Mouse (Mus musculus) liver, adult 2 months (tissue): Measurements from ENCODE around the gene Topors. TPM values are rescaled to one million over a fixed set of nuclear protein-coding genes. Genes with fewer than 3 reads are reported as not detected.

Source experiments
- DNase-seq: peaks from one replicate; pipeline ENCODE4 v3.0.0-alpha.2; 2011; ENCODE audit warnings: low read depth, low spot score; ENCODE audit errors: extremely low read depth
- H3K27ac ChIP-seq: fragments of 200-500 bp; replicated peaks from 2 replicates; pipeline ENCODE4 v1.5.1; 2012; ENCODE audit warnings: low read depth, mild to moderate bottlenecking, control low read depth, inconsistent platforms, low read length; ENCODE audit not compliant: insufficient read depth
- H3K27me3 ChIP-seq: fragments of 200-500 bp; 2 replicates; pipeline ENCODE4 v1.6.1; 2012; ENCODE audit warnings: mild to moderate bottlenecking, moderate library complexity, low read length, inconsistent platforms; ENCODE audit not compliant: control insufficient read depth, insufficient read depth
- H3K36me3 ChIP-seq: fragments of 200-500 bp; 2 replicates; pipeline ENCODE4 v1.6.1; 2012; ENCODE audit warnings: low read length, inconsistent platforms; ENCODE audit not compliant: control insufficient read depth, insufficient read depth
- H3K4me1 ChIP-seq: fragments of 200-500 bp; 2 replicates; pipeline ENCODE4 v1.6.1; 2011; ENCODE audit warnings: low read length; ENCODE audit not compliant: control insufficient read depth, insufficient read depth
- H3K4me3 ChIP-seq: fragments of 200-500 bp; 2 replicates; pipeline ENCODE4 v1.5.1; 2011; ENCODE audit warnings: low read depth, mild to moderate bottlenecking, control low read depth, low read length, moderate library complexity; ENCODE audit not compliant: insufficient read depth
- H3K79me2 ChIP-seq: fragments of 200-500 bp; 2 replicates; pipeline ENCODE4 v1.6.1; 2012; ENCODE audit warnings: inconsistent platforms, mild to moderate bottlenecking, low read length, moderate library complexity; ENCODE audit not compliant: control insufficient read depth, insufficient read depth
- H3K9ac ChIP-seq: fragments of 200-500 bp; 2 replicates; pipeline ENCODE4 v1.6.1; 2012; ENCODE audit warnings: low read depth, mild to moderate bottlenecking, control low read depth, inconsistent platforms, low read length
- CTCF ChIP-seq: fragments of 200-500 bp; IDR thresholded peaks from 2 replicates; pipeline ENCODE4 v1.5.1; 2011; ENCODE audit warnings: low read depth, low read length, control low read depth
- POLR2A ChIP-seq: fragments of 200-500 bp; IDR thresholded peaks from 2 replicates; pipeline ENCODE4 v1.6.1; 2011; ENCODE audit warnings: low read length, control low read depth; ENCODE audit not compliant: insufficient read depth; ENCODE audit errors: extremely low read depth
- WGBS: fragments of 180-500 bp; shearing (Covaris S2); methylation state at CpG from one replicate; pipeline ENCODE4 v1.1.7; 2018; 5-methylcytosine and 5-hydroxymethylcytosine counted together
- polyA plus RNA-seq: library from polyadenylated mRNA; depleted of rRNA; stranded (reverse); fragments of >200 nt; gene quantifications from 2 replicates; pipeline ENCODE4 v1.2.3, GENCODE M21; 2012
- total RNA-seq: library from RNA; depleted of rRNA; stranded (reverse); fragments of >200 nt; gene quantifications from 2 replicates; pipeline ENCODE4 v1.2.3, GENCODE M21; 2014

Topors gene
- total and polyA plus RNA-seq, 2 experiments = 2.7 to 23.1 TPM

DNA sequence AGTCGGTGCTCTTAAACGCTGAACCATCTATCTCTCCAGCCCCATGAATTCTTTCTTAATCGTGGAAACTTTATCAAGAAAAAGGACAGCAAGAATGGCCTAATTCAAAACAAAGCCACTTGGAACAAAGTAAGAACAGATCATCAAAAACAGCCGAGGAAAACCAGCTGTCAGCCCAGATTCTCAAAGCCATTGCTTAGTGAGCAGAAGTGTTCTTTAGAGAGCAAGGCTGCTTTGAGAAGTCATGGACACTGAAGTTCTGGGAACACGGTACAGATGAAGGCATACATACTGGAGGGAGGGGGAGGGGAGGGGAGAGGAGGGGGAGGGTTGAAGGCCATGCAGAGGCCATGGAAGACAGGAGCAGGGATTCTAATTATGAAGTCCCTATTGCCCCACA is 43.6 kb downstream of the Topors start:
- peaks cover 4% of the 10 kb centered on the region; the same call in 1 of the 2 replicates for H3K4me1 ChIP-seq
- no peak overlapping the region for H3K4me3 ChIP-seq
- no peak for DNase-seq
- H3K79me2 ChIP-seq = no peaks in the 10 kb centered on the region
- no peak for TF ChIP-seq CTCF
- H3K27ac ChIP-seq = no peak overlapping the region
- H3K36me3 ChIP-seq = peaks cover 33% of the 10 kb centered on the region
- 80% methylated on average over 5 of the region's 5 CpGs for WGBS
- no peaks in the 10 kb centered on the region for H3K27me3 ChIP-seq
- H3K9ac ChIP-seq = no peak overlapping the region

DNA sequence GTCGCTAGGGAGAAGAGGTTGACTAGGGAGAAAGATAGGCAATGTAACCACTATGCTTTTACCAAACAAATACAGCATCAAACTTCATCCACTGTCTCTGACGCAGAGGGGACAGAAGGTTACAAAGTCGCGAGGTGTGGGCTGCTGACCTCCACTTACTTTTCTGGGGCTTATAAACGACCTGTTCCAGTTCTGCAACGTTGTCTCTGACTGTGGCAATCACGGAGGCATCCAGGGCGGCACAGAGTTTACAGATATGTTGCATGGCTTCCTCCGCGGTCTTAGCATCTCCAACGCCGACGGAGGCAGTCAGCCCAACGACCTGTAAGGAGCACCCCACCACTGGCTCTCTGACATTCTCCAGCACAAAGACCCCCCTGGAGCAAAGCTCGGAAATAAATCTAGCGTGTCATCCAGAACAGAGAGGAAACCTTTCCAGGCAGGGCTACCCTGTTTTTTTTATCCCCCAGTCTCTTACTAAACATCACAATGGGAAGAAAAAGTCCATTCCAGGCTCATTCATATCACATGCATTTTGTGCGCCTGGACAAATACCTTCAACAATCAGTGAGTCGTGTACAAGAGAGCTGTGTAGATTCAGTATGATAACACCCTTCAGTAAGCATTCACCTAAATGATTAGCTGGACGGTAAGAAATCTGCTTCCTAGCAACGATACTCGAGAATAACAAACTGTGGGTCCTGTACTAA is 47.6 kb downstream of the Topors start:
- no peaks in the 10 kb centered on the region for H3K27me3 ChIP-seq
- peaks cover 9% of the 10 kb centered on the region; the same call in 1 of the 2 replicates for H3K4me1 ChIP-seq
- no peak for TF ChIP-seq POLR2A
- TF ChIP-seq CTCF = no peak
- no peak for DNase-seq
- peak overlapping the region; percentile 87 for H3K27ac ChIP-seq
- peak overlapping the region; percentile 42; the same call in 1 of the 2 replicates for H3K9ac ChIP-seq
- peaks cover 29% of the 10 kb centered on the region for H3K36me3 ChIP-seq
- 42% methylated on average over 21 of the region's 21 CpGs for WGBS
- H3K4me3 ChIP-seq = peak overlapping the region; percentile 31
- H3K79me2 ChIP-seq = no peaks in the 10 kb centered on the region

DNA sequence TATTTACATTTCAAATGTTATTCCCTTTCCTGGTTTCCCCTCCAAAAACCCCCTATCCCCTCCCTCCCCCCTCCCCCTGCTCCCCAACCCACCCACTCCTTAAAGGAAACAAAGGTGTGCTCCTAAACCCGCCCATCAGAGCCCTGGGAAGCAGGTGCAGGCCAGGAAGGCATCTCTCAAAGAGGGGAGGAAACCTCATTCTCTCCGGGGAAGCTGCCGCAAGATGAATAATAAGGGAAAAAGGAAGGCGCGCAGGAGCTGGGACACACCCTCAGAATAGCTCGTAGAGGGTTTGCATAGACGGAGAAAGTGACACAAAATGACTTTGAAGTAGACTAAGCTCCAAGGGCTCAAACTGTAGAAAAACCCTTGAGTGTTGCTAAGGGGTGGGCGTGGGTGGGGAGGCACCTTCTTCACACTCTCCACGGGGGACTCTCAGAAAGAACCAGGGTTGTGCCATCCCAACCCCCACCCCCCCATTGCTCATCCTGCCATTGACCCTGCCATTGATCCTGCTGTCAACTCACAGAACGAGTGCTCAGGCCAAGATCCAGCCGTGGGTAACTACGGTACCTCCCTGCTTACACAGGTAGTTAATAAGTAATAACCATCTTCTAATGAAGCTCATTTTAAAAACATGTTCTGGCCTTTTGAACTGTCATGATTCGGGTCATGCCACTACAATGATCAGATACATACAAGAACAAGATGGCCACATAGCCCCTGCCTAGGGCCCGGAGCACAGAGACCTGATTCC is 48.5 kb downstream of the Topors start:
- peaks cover 36% of the 10 kb centered on the region for H3K36me3 ChIP-seq
- H3K9ac ChIP-seq = peak overlapping the region; percentile 42; the same call in 1 of the 2 replicates
- H3K79me2 ChIP-seq = no peaks in the 10 kb centered on the region
- WGBS = 21% methylated on average over 14 of the region's 14 CpGs
- TF ChIP-seq CTCF = no peak
- TF ChIP-seq POLR2A = no peak
- no peaks in the 10 kb centered on the region for H3K27me3 ChIP-seq
- DNase-seq = peak; percentile 97
- peak overlapping the region; percentile 87 for H3K27ac ChIP-seq
- H3K4me1 ChIP-seq = peaks cover 9% of the 10 kb centered on the region; the same call in 1 of the 2 replicates
- H3K4me3 ChIP-seq = peak overlapping the region; percentile 31

DNA sequence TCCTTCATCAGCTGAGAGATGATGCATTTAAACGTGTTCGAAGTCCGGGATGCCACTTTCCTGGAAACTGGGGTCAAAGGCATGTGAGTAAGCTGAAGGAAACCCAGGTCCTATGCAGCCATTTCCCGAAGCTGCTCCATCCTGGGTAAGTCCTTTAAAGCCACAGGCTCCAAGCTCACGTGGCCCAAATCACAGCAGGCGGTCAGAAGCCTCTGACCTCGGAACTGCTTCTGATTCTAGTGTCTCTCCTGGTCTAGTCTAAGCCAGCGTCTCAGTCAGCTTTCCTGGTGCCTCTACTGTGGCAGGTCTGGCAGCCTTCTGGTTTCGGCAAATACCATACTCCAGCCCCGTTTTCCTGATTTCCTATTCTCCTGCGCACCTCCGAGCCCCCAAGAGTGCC is 49.2 kb downstream of the Topors start:
- 24% methylated on average over 12 of the region's 12 CpGs for WGBS
- Histone ChIP-seq H3K27me3 (no peaks in the 10 kb centered on the region), H3K79me2 (no peaks in the 10 kb centered on the region), H3K9ac (0 out of 2 replicates have a peak overlapping the region, but pooled peaks have one; percentile 5), H3K4me3 (no peak overlapping the region), H3K4me1 (peaks cover 9% of the 10 kb centered on the region; the same call in 1 of the 2 replicates), H3K36me3 (peaks cover 38% of the 10 kb centered on the region), H3K27ac (peak overlapping the region; percentile 59)
- TF ChIP-seq POLR2A (no peak), CTCF (no peak)
- DNase-seq = peak; percentile 62

DNA sequence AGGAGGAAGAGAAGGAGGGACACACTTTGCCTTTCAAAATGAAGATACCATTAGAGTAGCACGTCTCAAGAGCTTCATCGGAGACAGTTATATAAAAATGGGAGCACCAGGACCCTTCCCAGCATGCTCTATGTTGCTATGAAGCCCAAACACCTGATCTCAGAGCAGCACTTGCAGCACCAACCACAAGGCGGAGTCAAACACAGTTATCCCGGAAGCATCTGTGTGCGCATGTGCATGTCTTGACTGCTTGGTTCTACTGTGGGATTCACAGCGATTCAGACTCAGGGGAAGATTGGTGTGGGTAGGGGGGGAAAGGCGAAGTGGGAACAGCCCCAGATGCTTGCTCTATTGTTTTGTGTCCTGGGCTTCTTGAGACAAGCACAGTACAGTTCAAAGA is 51.3 kb downstream of the Topors start:
- TF ChIP-seq CTCF (peak; percentile 70), POLR2A (no peak)
- WGBS = 84% methylated on average over 7 of the region's 7 CpGs
- peak; percentile 32 for DNase-seq

DNA sequence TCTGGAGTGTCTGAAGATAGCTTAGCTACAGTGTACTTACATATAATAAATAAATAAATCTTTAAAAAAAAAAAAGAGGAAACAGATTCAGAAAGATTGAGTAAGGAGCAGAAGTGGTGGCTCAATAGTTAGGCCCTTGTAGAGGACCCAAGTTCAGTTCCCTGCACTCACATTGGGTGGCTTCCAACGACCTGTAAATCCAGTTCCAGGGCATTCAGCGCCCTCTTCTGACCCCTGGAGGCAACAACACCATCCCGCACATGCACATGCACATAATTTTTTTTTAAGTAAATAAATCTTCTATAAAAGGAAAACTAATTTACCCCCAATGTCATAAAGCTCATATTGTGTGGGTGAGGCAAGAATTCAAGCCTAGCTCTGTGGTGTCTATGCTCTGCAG is 51.7 kb downstream of the Topors start:
- Histone ChIP-seq H3K79me2 (no peaks in the 10 kb centered on the region), H3K36me3 (peaks cover 35% of the 10 kb centered on the region), H3K27ac (no peak overlapping the region), H3K9ac (no peak overlapping the region), H3K27me3 (no peaks in the 10 kb centered on the region), H3K4me3 (no peak overlapping the region), H3K4me1 (peaks cover 9% of the 10 kb centered on the region; the same call in 1 of the 2 replicates)
- TF ChIP-seq CTCF (peak; percentile 40), POLR2A (no peak)
- 70% methylated on average over 3 of the region's 3 CpGs for WGBS
- DNase-seq = no peak

More for the DNA sequence above, 51.3 kb downstream of the Topors start:
- no peak overlapping the region for H3K27ac ChIP-seq
- no peak overlapping the region for H3K9ac ChIP-seq
- peaks cover 9% of the 10 kb centered on the region; the same call in 1 of the 2 replicates for H3K4me1 ChIP-seq
- H3K4me3 ChIP-seq = no peak overlapping the region
- no peaks in the 10 kb centered on the region for H3K27me3 ChIP-seq
- H3K36me3 ChIP-seq = peaks cover 35% of the 10 kb centered on the region
- H3K79me2 ChIP-seq = no peaks in the 10 kb centered on the region
